Mouse (Mus musculus): ENCODE results near the gene Trim38. TPM values are rescaled to one million over a fixed set of nuclear protein-coding genes. Genes with fewer than 3 reads are reported as not detected.
"Not testable (repeated sequence)": the region's sequence is repeated elsewhere in the genome, so short reads cannot be mapped to it uniquely, and the experiment has no call there.

Trim38 gene
- 0.09 and 0.20 TPM in 2 replicates for polyA plus RNA-seq (2015; fragmentation: Nextera tagmentation; extraction: Ambion mirVana)

- not testable (repeated sequence) for H3K36me3 ChIP-seq; H3K4me3 ChIP-seq; H3K9me3 ChIP-seq; H3K27me3 ChIP-seq (replicated peaks); H3K27ac ChIP-seq (replicated peaks); H3K4me2 ChIP-seq; ATAC-seq (ENCODE audit: extremely low read depth, insufficient number of reproducible peaks, low FRiP score, low TSS enrichment); H3K9ac ChIP-seq
- peaks cover 12% of the 10 kb centered on the region for H3K4me1 ChIP-seq
- WGBS: 85% methylated on average over 2 of the region's 2 CpGs
Measured at GRCm38 (mm10) chr13:23769613-23770012, at the start of gene Trim38. Gene Trim38, plus strand, starts transcription at chr13:23769913.

GRCm38 (mm10) chr13:23724239-23724638, 45.5 kb upstream of the Trim38 start:
- H3K9me3 ChIP-seq: peaks cover 7% of the 10 kb centered on the region; the same call in 1 of the 2 replicates
- H3K4me1 ChIP-seq: peaks cover 21% of the 10 kb centered on the region
- no peaks in the 10 kb centered on the region; the same call in 1 of the 2 replicates for H3K27me3 ChIP-seq (replicated peaks)
- no peak overlapping the region for H3K27ac ChIP-seq (replicated peaks)
- no peaks in the 10 kb centered on the region for H3K36me3 ChIP-seq
- H3K4me3 ChIP-seq: no peak overlapping the region
- 38% methylated on average over 4 of the region's 4 CpGs for WGBS
- H3K9ac ChIP-seq: no peak overlapping the region
- 0 out of 2 replicates have a peak overlapping the region, but pooled peaks have one; percentile 5 for H3K4me2 ChIP-seq
- ATAC-seq (ENCODE audit: extremely low read depth, insufficient number of reproducible peaks, low FRiP score, low TSS enrichment): no peak

GRCm38 (mm10) chr13:23725213-23725612, 44.5 kb upstream of the Trim38 start:
- no peak overlapping the region for H3K9ac ChIP-seq
- no peaks in the 10 kb centered on the region; the same call in 1 of the 2 replicates for H3K27me3 ChIP-seq (replicated peaks)
- no peak overlapping the region for H3K4me2 ChIP-seq
- no peak for ATAC-seq (ENCODE audit: extremely low read depth, insufficient number of reproducible peaks, low FRiP score, low TSS enrichment)
- peaks cover 21% of the 10 kb centered on the region for H3K4me1 ChIP-seq
- no peaks in the 10 kb centered on the region for H3K36me3 ChIP-seq
- no CpG with 5 or more reads among the region's 1 CpGs for WGBS
- no peaks in the 10 kb centered on the region for H3K9me3 ChIP-seq
- H3K4me3 ChIP-seq: no peak overlapping the region
- H3K27ac ChIP-seq (replicated peaks): no peak overlapping the region

GRCm38 (mm10) chr13:23728472-23729191, 41.1 kb upstream of the Trim38 start:
- WGBS: 68% methylated on average over 18 of the region's 18 CpGs

DNA sequence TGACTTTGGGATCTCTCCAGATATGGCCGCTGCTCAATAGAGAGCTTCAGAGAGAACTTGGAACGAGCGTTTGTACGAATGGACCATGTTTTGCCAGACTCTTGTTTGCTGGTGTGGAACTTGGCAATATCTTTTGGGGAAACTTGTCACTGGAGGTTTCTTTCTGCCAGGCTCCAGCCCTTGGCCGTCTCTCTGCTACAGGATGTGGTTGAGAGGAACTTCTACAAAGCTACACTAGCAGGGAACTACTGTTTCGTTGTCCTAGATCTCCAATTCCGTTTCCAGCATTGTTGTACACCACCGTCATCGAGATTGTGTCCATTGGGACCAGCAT, 40.6 kb upstream of the Trim38 start:
- no peak overlapping the region for H3K4me2 ChIP-seq
- no peaks in the 10 kb centered on the region for H3K9me3 ChIP-seq
- no peaks in the 10 kb centered on the region for H3K36me3 ChIP-seq
- no peak for ATAC-seq (ENCODE audit: extremely low read depth, insufficient number of reproducible peaks, low FRiP score, low TSS enrichment)
- 86% methylated on average over 9 of the region's 9 CpGs for WGBS
- no peaks in the 10 kb centered on the region; the same call in 1 of the 2 replicates for H3K27me3 ChIP-seq (replicated peaks)
- H3K4me1 ChIP-seq: peaks cover 19% of the 10 kb centered on the region
- no peak overlapping the region for H3K27ac ChIP-seq (replicated peaks)
- H3K4me3 ChIP-seq: no peak overlapping the region
- H3K9ac ChIP-seq: no peak overlapping the region

More at GRCm38 (mm10) chr13:23728472-23729191, 41.1 kb upstream of the Trim38 start:
- Histone ChIP-seq H3K9me3 (no peaks in the 10 kb centered on the region), H3K9ac (no peak overlapping the region), H3K27ac (replicated peaks) (no peak overlapping the region), H3K4me3 (no peak overlapping the region), H3K4me1 (peaks cover 25% of the 10 kb centered on the region), H3K36me3 (no peaks in the 10 kb centered on the region), H3K4me2 (no peak overlapping the region), H3K27me3 (replicated peaks) (no peaks in the 10 kb centered on the region; the same call in 1 of the 2 replicates)
- no peak for ATAC-seq (ENCODE audit: extremely low read depth, insufficient number of reproducible peaks, low FRiP score, low TSS enrichment)

GRCm38 (mm10) chr13:23729706-23730105, 40.0 kb upstream of the Trim38 start:
- peaks cover 14% of the 10 kb centered on the region for H3K4me1 ChIP-seq
- H3K4me3 ChIP-seq: no peak overlapping the region
- no peak for ATAC-seq (ENCODE audit: extremely low read depth, insufficient number of reproducible peaks, low FRiP score, low TSS enrichment)
- H3K36me3 ChIP-seq: no peaks in the 10 kb centered on the region
- H3K27ac ChIP-seq (replicated peaks): no peak overlapping the region
- no peaks in the 10 kb centered on the region for H3K9me3 ChIP-seq
- WGBS: 83% methylated on average over 5 of the region's 5 CpGs
- no peak overlapping the region for H3K9ac ChIP-seq
- no peaks in the 10 kb centered on the region; the same call in 1 of the 2 replicates for H3K27me3 ChIP-seq (replicated peaks)
- H3K4me2 ChIP-seq: no peak overlapping the region

GRCm38 (mm10) chr13:23730479-23730878, 39.2 kb upstream of the Trim38 start:
- no peaks in the 10 kb centered on the region for H3K36me3 ChIP-seq
- H3K27me3 ChIP-seq (replicated peaks): no peaks in the 10 kb centered on the region; the same call in 1 of the 2 replicates
- H3K9ac ChIP-seq: no peak overlapping the region
- peak overlapping the region; percentile 36 for H3K4me2 ChIP-seq
- no peak overlapping the region for H3K27ac ChIP-seq (replicated peaks)
- 16% methylated on average over 8 of the region's 8 CpGs for WGBS
- H3K4me1 ChIP-seq: peaks cover 11% of the 10 kb centered on the region
- H3K4me3 ChIP-seq: no peak overlapping the region
- H3K9me3 ChIP-seq: no peaks in the 10 kb centered on the region
- ATAC-seq (ENCODE audit: extremely low read depth, insufficient number of reproducible peaks, low FRiP score, low TSS enrichment): no peak

GRCm38 (mm10) chr13:23732156-23732804, 37.4 kb upstream of the Trim38 start:
- H3K4me1 ChIP-seq: peaks cover 11% of the 10 kb centered on the region
- WGBS: 21% methylated on average over 8 of the region's 8 CpGs
- H3K9ac ChIP-seq: no peak overlapping the region
- no peaks in the 10 kb centered on the region for H3K27me3 ChIP-seq (replicated peaks)
- no peak for ATAC-seq (ENCODE audit: extremely low read depth, insufficient number of reproducible peaks, low FRiP score, low TSS enrichment)
- no peak overlapping the region for H3K4me3 ChIP-seq
- no peaks in the 10 kb centered on the region for H3K9me3 ChIP-seq
- H3K27ac ChIP-seq (replicated peaks): no peak overlapping the region
- no peaks in the 10 kb centered on the region for H3K36me3 ChIP-seq
- no peak overlapping the region for H3K4me2 ChIP-seq

- Histone ChIP-seq H3K4me1 (peaks cover 19% of the 10 kb centered on the region), H3K9ac (no peak overlapping the region), H3K36me3 (no peaks in the 10 kb centered on the region), H3K4me2 (no peak overlapping the region), H3K27ac (replicated peaks) (no peak overlapping the region), H3K9me3 (no peaks in the 10 kb centered on the region), H3K27me3 (replicated peaks) (no peaks in the 10 kb centered on the region), H3K4me3 (no peak overlapping the region)
- WGBS: 87% methylated on average over 5 of the region's 5 CpGs
- no peak for ATAC-seq (ENCODE audit: extremely low read depth, insufficient number of reproducible peaks, low FRiP score, low TSS enrichment)
Measured at GRCm38 (mm10) chr13:23737091-23737490, 32.6 kb upstream of the Trim38 start.

DNA sequence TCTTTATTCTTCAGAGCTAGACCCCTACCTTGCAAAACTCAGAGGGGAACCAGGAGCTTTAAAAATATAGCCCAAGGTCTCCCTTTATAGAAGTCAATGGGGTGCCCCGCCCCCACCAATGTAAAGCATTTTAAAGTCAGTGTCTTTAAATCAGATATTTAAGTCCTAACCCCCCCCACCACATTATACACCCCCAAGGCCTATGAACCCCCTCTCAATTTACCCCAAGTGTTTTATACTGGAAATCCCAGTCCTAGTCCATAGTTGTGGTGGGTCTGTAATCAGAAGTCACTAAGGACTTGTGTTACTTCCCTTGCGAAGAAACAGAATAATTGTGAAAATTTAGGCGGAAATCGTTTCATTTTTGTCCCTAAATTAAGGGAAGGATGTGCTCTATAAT, 31.7 kb upstream of the Trim38 start:
- H3K4me3 ChIP-seq: peak overlapping the region; percentile 74
- no peaks in the 10 kb centered on the region for H3K9me3 ChIP-seq
- no peak for ATAC-seq (ENCODE audit: extremely low read depth, insufficient number of reproducible peaks, low FRiP score, low TSS enrichment)
- no peaks in the 10 kb centered on the region for H3K27me3 ChIP-seq (replicated peaks)
- H3K27ac ChIP-seq (replicated peaks): peak overlapping the region; percentile 100
- H3K4me2 ChIP-seq: peak overlapping the region; percentile 98
- no peaks in the 10 kb centered on the region for H3K36me3 ChIP-seq
- WGBS: 19% methylated on average over 4 of the region's 4 CpGs
- peak overlapping the region; percentile 98 for H3K9ac ChIP-seq
- peaks cover 23% of the 10 kb centered on the region for H3K4me1 ChIP-seq

DNA sequence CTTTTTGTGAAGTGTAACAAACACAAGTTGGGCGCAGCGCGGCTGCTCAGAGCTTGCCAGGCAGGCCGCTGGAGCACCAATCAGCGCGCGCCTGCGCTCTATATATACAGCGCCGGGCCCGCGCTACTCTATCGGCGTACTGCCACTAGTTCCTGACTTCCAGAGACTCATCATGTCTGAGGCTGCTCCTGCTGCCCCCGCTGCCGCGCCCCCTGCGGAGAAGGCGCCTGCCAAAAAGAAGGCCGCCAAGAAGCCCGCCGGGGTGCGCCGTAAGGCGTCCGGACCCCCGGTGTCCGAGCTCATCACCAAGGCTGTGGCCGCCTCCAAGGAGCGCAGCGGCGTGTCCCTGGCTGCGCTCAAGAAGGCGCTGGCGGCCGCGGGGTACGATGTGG, 31.0 kb upstream of the Trim38 start, which contains the start of gene Hist1h1c:
TSS of gene Hist1h1c (plus strand) at position 132 of the 392 bp plus-strand sequence.
- Histone ChIP-seq H3K4me2 (peak within 1 kb of the TSS; percentile 98), H3K9ac (peak within 1 kb of the TSS; percentile 98), H3K4me3 (peak within 1 kb of the TSS; percentile 74), H3K27ac (replicated peaks) (peak within 1 kb of the TSS; percentile 100), H3K9me3 (no peaks in the 10 kb centered on the region), H3K4me1 (peaks cover 23% of the 10 kb centered on the region), H3K27me3 (replicated peaks) (no peaks in the 10 kb centered on the region), H3K36me3 (no peaks in the 10 kb centered on the region)
- peak; percentile 76 for ATAC-seq (ENCODE audit: extremely low read depth, insufficient number of reproducible peaks, low FRiP score, low TSS enrichment)
- WGBS: under 1% methylated on average over 38 of the region's 38 CpGs
